Mouse (Mus musculus) ES-Bruce4 (cell line): ENCODE measurements around the gene Cgn. TPM values are rescaled to one million over a fixed set of nuclear protein-coding genes. Genes with fewer than 3 reads are reported as not detected.
A peak's percentile ranks its signal among the peaks of the same experiment; 100 is the strongest.

ENCODE experiments used
- H3K27ac ChIP-seq: 2 replicates; pipeline ENCODE4 v1.5.1; 2012; ENCODE audit warnings: low read length, inconsistent platforms; ENCODE audit not compliant: insufficient read depth
- H3K27me3 ChIP-seq: 2 replicates; pipeline ENCODE4 v1.6.1; 2012; ENCODE audit warnings: mild to moderate bottlenecking, low read length, inconsistent platforms; ENCODE audit not compliant: control insufficient read depth, poor library complexity, insufficient read depth, severe bottlenecking
- H3K36me3 ChIP-seq: 2 replicates; pipeline ENCODE4 v1.6.1; 2012; ENCODE audit warnings: inconsistent platforms, mild to moderate bottlenecking, low read length, moderate library complexity; ENCODE audit not compliant: control insufficient read depth, poor library complexity, insufficient read depth, severe bottlenecking
- H3K4me1 ChIP-seq: one replicate; pipeline ENCODE4 v1.8.1; 2011; ENCODE audit warnings: low read length; ENCODE audit not compliant: control insufficient read depth, insufficient read depth
- H3K4me3 ChIP-seq: 2 replicates; pipeline ENCODE4 v1.5.1; 2011; ENCODE audit warnings: low read depth, mild to moderate bottlenecking, low read length
- H3K9ac ChIP-seq: 2 replicates; pipeline ENCODE4 v1.6.1; 2012; ENCODE audit warnings: low read depth, mild to moderate bottlenecking, inconsistent platforms; ENCODE audit not compliant: poor library complexity, severe bottlenecking
- H3K9me3 ChIP-seq: replicated peaks from 2 replicates; pipeline ENCODE4 v1.6.1; 2012; ENCODE audit warnings: mild to moderate bottlenecking, low read length, inconsistent platforms; ENCODE audit not compliant: control insufficient read depth, poor library complexity, insufficient read depth, severe bottlenecking
- CTCF ChIP-seq: IDR thresholded peaks from one replicate; pipeline ENCODE4 v1.8.1; 2011; ENCODE audit warnings: low read depth, low read length
- EP300 ChIP-seq: IDR thresholded peaks from 2 replicates; pipeline ENCODE4 v1.6.1; 2011; ENCODE audit warnings: low read depth, low read length; ENCODE audit not compliant: insufficient read depth
- POLR2A ChIP-seq: IDR thresholded peaks from one replicate; pipeline ENCODE4 v1.8.1; 2011; ENCODE audit warnings: low read length; ENCODE audit not compliant: insufficient read depth
- polyA plus RNA-seq: library from polyadenylated mRNA; stranded (reverse); fragments of >200 nt; gene quantifications from 2 replicates; pipeline ENCODE4 v1.2.4, GENCODE M21; 2011; ENCODE audit warnings: low read depth; ENCODE audit not compliant: missing spikeins, insufficient read depth, insufficient read length

The Cgn gene
- 65.5 and 69.2 TPM in 2 replicates for polyA plus RNA-seq

- TF ChIP-seq POLR2A (peak; percentile 95), EP300 (no peak), CTCF (no peak)
Observed at GRCm38 (mm10) chr3:94786367-94786835, at the start of gene Cgn. TSS of gene Cgn (minus strand) at chr3:94786492.

GRCm38 (mm10) chr3:94835396-94835795, 49.1 kb upstream of the Cgn start:
- Histone ChIP-seq H3K9ac (no peak overlapping the region), H3K36me3 (no peaks in the 10 kb centered on the region), H3K27me3 (no peaks in the 10 kb centered on the region; the same call in 1 of the 2 replicates), H3K4me1 (no peaks in the 10 kb centered on the region), H3K27ac (no peak overlapping the region), H3K9me3 (no peaks in the 10 kb centered on the region), H3K4me3 (no peak overlapping the region)
- no peak for TF ChIP-seq POLR2A
- no peak for TF ChIP-seq CTCF
- TF ChIP-seq EP300 = no peak

More at GRCm38 (mm10) chr3:94786367-94786835, at the start of gene Cgn:
- Histone ChIP-seq H3K36me3 (no peaks in the 10 kb centered on the region), H3K4me3 (peak within 1 kb of the TSS; percentile 99), H3K9me3 (peaks cover 4% of the 10 kb centered on the region), H3K4me1 (peaks cover 2% of the 10 kb centered on the region), H3K27ac (no peak within 1 kb of the TSS), H3K9ac (peak within 1 kb of the TSS; percentile 67), H3K27me3 (no peaks in the 10 kb centered on the region)

GRCm38 (mm10) chr3:94833358-94833757, 47.1 kb upstream of the Cgn start:
- no peak for TF ChIP-seq EP300
- TF ChIP-seq CTCF = no peak
- no peak for TF ChIP-seq POLR2A
- no peaks in the 10 kb centered on the region for H3K36me3 ChIP-seq
- H3K27ac ChIP-seq = no peak overlapping the region
- no peak overlapping the region for H3K9ac ChIP-seq
- H3K27me3 ChIP-seq = no peaks in the 10 kb centered on the region; the same call in 1 of the 2 replicates
- H3K4me3 ChIP-seq = no peak overlapping the region
- no peaks in the 10 kb centered on the region for H3K9me3 ChIP-seq
- no peaks in the 10 kb centered on the region for H3K4me1 ChIP-seq

GRCm38 (mm10) chr3:94832701-94833100, 46.4 kb upstream of the Cgn start:
- TF ChIP-seq POLR2A (no peak), CTCF (no peak), EP300 (no peak)
- H3K9ac ChIP-seq = no peak overlapping the region
- no peaks in the 10 kb centered on the region for H3K36me3 ChIP-seq
- H3K9me3 ChIP-seq = no peaks in the 10 kb centered on the region
- H3K27ac ChIP-seq = no peak overlapping the region
- no peaks in the 10 kb centered on the region; the same call in 1 of the 2 replicates for H3K27me3 ChIP-seq
- H3K4me3 ChIP-seq = no peak overlapping the region
- no peaks in the 10 kb centered on the region for H3K4me1 ChIP-seq

GRCm38 (mm10) chr3:94832100-94832499, 45.8 kb upstream of the Cgn start:
- TF ChIP-seq EP300 = no peak
- no peak for TF ChIP-seq CTCF
- TF ChIP-seq POLR2A = no peak
- Histone ChIP-seq H3K27ac (no peak overlapping the region), H3K4me3 (no peak overlapping the region), H3K4me1 (no peaks in the 10 kb centered on the region), H3K36me3 (no peaks in the 10 kb centered on the region), H3K9me3 (no peaks in the 10 kb centered on the region), H3K9ac (no peak overlapping the region), H3K27me3 (no peaks in the 10 kb centered on the region; the same call in 1 of the 2 replicates)

GRCm38 (mm10) chr3:94824110-94824509, 37.8 kb upstream of the Cgn start:
- H3K27me3 ChIP-seq = no peaks in the 10 kb centered on the region
- H3K4me1 ChIP-seq = no peaks in the 10 kb centered on the region
- no peak overlapping the region for H3K9ac ChIP-seq
- no peak overlapping the region for H3K27ac ChIP-seq
- no peak overlapping the region for H3K4me3 ChIP-seq
- TF ChIP-seq CTCF (peak; percentile 71), EP300 (no peak), POLR2A (no peak)
- H3K36me3 ChIP-seq = no peaks in the 10 kb centered on the region
- no peaks in the 10 kb centered on the region for H3K9me3 ChIP-seq
